Mouse (Mus musculus) kidney, adult 18-20 months (tissue): Measurements from ENCODE around the gene Fxyd5.
A peak's percentile ranks its signal among the peaks of the same experiment; 100 is the strongest.

Experiments used
- DNase-seq: peaks from one replicate; pipeline ENCODE4 v3.0.0; 2021

Gene Fxyd5

GRCm38 (mm10) chr7:31059919-31060620 lies 17.8 kb upstream of the Fxyd5 start:
- DNase-seq, result no peak

- DNase-seq, result peak; percentile 83
These were observed 16.8 kb upstream of the Fxyd5 start, which contains the start of gene Lgi4 for GRCm38 (mm10) chr7:31059108-31059507. TSS of gene Lgi4 (plus strand) at chr7:31059342.

- no peak for DNase-seq
These were observed 15.9 kb upstream of the Fxyd5 start for GRCm38 (mm10) chr7:31058211-31058610.

- no peak for DNase-seq
These were observed 15.4 kb upstream of the Fxyd5 start for GRCm38 (mm10) chr7:31057730-31058129.

- no peak for DNase-seq
These were observed 14.8 kb upstream of the Fxyd5 start, which contains the start of gene Fxyd1 for GRCm38 (mm10) chr7:31057071-31057470. TSS of gene Fxyd1 (minus strand) at chr7:31057199.

GRCm38 (mm10) chr7:31056448-31056847 lies 14.2 kb upstream of the Fxyd5 start:
- DNase-seq, result no peak

GRCm38 (mm10) chr7:31055883-31056282 lies 13.6 kb upstream of the Fxyd5 start:
- peak; percentile 57 for DNase-seq

GRCm38 (mm10) chr7:31055354-31055824 lies 13.1 kb upstream of the Fxyd5 start:
- peak; percentile 55 for DNase-seq

GRCm38 (mm10) chr7:31054661-31055320 lies 12.5 kb upstream of the Fxyd5 start:
- no peak for DNase-seq

GRCm38 (mm10) chr7:31053882-31054447 lies 11.7 kb upstream of the Fxyd5 start:
- DNase-seq, result no peak

GRCm38 (mm10) chr7:31052636-31053434 lies 10.6 kb upstream of the Fxyd5 start:
- no peak for DNase-seq

- no peak for DNase-seq
These were observed 10.0 kb upstream of the Fxyd5 start for GRCm38 (mm10) chr7:31052251-31052635.

GRCm38 (mm10) chr7:31051321-31052021 lies 9.2 kb upstream of the Fxyd5 start, which contains the start of gene Fxyd7:
TSS of gene Fxyd7 (minus strand) at chr7:31051467.
- DNase-seq, result no peak

GRCm38 (mm10) chr7:31050921-31051320 lies 8.6 kb upstream of the Fxyd5 start:
- no peak for DNase-seq

- DNase-seq, result no peak
These were observed 8.2 kb upstream of the Fxyd5 start for GRCm38 (mm10) chr7:31050487-31050886.

GRCm38 (mm10) chr7:31049846-31050281 lies 7.6 kb upstream of the Fxyd5 start:
- no peak for DNase-seq

GRCm38 (mm10) chr7:31049135-31049845 lies 7.0 kb upstream of the Fxyd5 start:
- no peak for DNase-seq

- DNase-seq, result peak; percentile 53
These were observed 492 bp downstream of the Fxyd5 start for GRCm38 (mm10) chr7:31041662-31042315.

GRCm38 (mm10) chr7:31041023-31041407 lies 1.3 kb downstream of the Fxyd5 start:
- DNase-seq, result no peak

GRCm38 (mm10) chr7:31040281-31041022 lies 1.8 kb downstream of the Fxyd5 start:
- DNase-seq, result no peak
